Mouse (Mus musculus): ENCODE results near the gene Exoc3l. TPM values are rescaled to one million over a fixed set of nuclear protein-coding genes. Genes with fewer than 3 reads are reported as not detected.
A peak's percentile ranks its signal among the peaks of the same experiment; 100 is the strongest.

The Exoc3l gene
- polyA plus RNA-seq, 1 experiment from 2014 or later, result 8.3 TPM

DNA sequence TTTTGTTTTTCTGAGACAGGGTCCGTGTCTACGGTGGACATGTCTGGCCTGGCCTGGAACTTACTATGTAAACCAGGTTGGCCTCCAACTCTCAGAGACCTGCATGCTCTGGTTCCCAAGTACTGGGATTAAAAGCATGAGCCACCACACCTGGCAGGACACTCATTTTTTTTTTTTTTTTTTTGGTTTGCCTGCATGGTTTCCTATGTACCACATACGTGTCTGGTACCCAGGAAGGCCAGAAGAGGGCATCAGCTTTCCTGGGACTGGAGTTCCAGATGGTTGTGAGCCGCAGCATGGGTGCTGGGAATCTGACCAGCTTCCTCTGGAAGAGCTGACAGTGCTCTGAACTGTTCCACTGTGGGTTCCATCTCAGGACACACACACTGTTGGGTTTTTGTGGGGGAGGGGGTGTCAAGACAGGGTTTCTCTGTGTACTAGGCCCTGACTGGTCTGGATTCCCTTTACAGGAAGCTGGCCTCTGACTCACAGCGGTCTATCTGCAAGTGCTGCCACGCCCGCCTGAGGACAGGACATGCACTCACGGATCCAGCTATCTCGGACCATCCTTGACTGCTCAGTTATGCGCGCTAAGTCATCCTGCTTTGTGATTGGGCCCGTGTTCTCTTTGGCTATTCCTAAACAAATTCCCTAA is 34.4 kb downstream of the Exoc3l start:
- Histone ChIP-seq H3K27ac (ENCODE audit: low read depth, low read length) (no peak overlapping the region), H3K9ac (ENCODE audit: low read length) (no peak overlapping the region), H3K9me3 (replicated peaks; ENCODE audit: control insufficient read depth, low read length) (no peaks in the 10 kb centered on the region), H3K4me1 (ENCODE audit: control insufficient read depth, insufficient read depth, low read length) (peaks cover 8% of the 10 kb centered on the region; the same call in 1 of the 2 replicates), H3K36me3 (ENCODE audit: control insufficient read depth, insufficient read depth, low read length) (no peaks in the 10 kb centered on the region), H3K27me3 (replicated peaks; ENCODE audit: control insufficient read depth, insufficient read depth, low read length) (peaks cover 77% of the 10 kb centered on the region), H3K4me3 (ENCODE audit: low read depth, low read length) (no peak overlapping the region), H3K4me2 (ENCODE audit: low read length) (no peak overlapping the region)
- DNase-seq (ENCODE audit: low spot score) (no peak), ATAC-seq (no peak)
- WGBS, result 83% methylated on average over 12 of the region's 12 CpGs

DNA sequence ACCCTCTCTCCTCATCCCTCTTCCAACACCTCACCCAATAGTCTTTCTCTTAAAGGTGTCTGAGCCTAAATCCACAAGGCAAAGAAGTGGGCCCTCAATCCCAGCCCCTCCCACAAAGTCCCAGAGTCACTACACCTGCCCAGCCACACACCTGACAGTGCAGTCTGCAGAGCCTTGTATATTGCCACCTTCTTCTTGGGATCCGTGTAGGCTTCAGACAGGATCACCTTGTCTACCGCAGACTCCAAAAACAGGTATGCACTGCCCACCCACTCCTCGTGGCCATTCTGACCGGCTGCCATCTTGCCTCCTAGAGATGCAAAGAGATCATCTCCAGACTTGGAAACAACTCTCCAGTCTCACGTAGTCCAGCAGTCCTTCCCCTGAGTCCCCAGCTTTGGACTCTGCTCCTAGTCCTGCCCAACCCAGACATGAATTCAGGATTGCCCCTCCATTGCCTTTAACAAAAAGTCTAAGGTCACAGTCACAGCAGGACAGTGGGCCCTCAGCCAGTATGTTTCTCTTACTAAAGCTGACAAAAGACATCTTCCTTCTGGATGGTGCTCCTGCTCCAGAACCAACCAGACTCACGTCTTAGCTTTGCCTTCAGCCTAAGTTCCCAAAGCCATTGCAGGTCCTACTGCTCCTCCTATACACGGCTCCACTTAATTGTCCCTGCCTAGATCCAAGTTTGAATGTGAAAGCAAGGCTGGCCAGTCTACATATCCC is 35.4 kb downstream of the Exoc3l start:
- WGBS, result 64% methylated on average over 7 of the region's 7 CpGs
- H3K4me3 ChIP-seq (ENCODE audit: low read depth, low read length), result no peak overlapping the region
- no peaks in the 10 kb centered on the region for H3K9me3 ChIP-seq (replicated peaks; ENCODE audit: control insufficient read depth, low read length)
- peaks cover 8% of the 10 kb centered on the region; the same call in 1 of the 2 replicates for H3K4me1 ChIP-seq (ENCODE audit: control insufficient read depth, insufficient read depth, low read length)
- ATAC-seq, result no peak
- H3K27me3 ChIP-seq (replicated peaks; ENCODE audit: control insufficient read depth, insufficient read depth, low read length), result peaks cover 68% of the 10 kb centered on the region
- H3K36me3 ChIP-seq (ENCODE audit: control insufficient read depth, insufficient read depth, low read length), result no peaks in the 10 kb centered on the region
- no peak overlapping the region for H3K27ac ChIP-seq (ENCODE audit: low read depth, low read length)
- no peak for DNase-seq (ENCODE audit: low spot score)
- H3K9ac ChIP-seq (ENCODE audit: low read length), result no peak overlapping the region
- H3K4me2 ChIP-seq (ENCODE audit: low read length), result no peak overlapping the region

DNA sequence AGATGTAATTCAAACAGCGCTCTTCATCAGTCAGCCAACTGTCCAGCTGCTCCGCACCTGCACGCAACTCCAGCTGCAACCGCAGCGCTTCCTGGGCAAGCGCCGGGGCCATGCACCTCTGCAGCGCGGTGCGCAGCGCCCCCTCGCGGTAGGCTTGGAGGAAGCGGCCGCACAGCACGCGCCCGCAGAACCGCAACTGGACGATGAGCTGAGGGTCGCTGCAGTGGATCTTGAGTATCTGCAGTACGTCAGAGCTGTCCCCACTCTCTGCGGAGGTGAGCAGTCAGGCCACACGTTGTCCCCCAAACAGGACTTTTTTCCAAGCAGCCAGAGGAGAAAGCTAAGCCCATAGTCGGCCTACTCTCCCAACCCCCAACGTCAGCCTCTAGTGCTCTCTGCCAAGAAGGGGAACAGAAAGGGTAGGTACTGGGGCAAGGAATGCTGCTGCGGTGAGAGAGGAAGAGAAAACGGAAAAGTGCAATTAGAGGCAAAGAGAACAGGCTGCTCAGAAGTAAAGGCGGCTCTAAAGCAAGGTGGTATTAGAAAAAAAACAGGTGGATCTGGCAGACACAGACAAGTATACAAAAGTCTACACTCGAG is 36.1 kb downstream of the Exoc3l start:
- Histone ChIP-seq H3K9me3 (replicated peaks; ENCODE audit: control insufficient read depth, low read length) (no peaks in the 10 kb centered on the region), H3K4me2 (ENCODE audit: low read length) (peak overlapping the region; percentile 75), H3K4me1 (ENCODE audit: control insufficient read depth, insufficient read depth, low read length) (peaks cover 11% of the 10 kb centered on the region; the same call in 1 of the 2 replicates), H3K27ac (ENCODE audit: low read depth, low read length) (no peak overlapping the region), H3K36me3 (ENCODE audit: control insufficient read depth, insufficient read depth, low read length) (no peaks in the 10 kb centered on the region), H3K4me3 (ENCODE audit: low read depth, low read length) (peak overlapping the region; percentile 34), H3K9ac (ENCODE audit: low read length) (peak overlapping the region; percentile 40), H3K27me3 (replicated peaks; ENCODE audit: control insufficient read depth, insufficient read depth, low read length) (peaks cover 63% of the 10 kb centered on the region)
- WGBS, result 3% methylated on average over 30 of the region's 30 CpGs
- DNase-seq (ENCODE audit: low spot score), result peak; percentile 77
- ATAC-seq, result peak; percentile 56

DNA sequence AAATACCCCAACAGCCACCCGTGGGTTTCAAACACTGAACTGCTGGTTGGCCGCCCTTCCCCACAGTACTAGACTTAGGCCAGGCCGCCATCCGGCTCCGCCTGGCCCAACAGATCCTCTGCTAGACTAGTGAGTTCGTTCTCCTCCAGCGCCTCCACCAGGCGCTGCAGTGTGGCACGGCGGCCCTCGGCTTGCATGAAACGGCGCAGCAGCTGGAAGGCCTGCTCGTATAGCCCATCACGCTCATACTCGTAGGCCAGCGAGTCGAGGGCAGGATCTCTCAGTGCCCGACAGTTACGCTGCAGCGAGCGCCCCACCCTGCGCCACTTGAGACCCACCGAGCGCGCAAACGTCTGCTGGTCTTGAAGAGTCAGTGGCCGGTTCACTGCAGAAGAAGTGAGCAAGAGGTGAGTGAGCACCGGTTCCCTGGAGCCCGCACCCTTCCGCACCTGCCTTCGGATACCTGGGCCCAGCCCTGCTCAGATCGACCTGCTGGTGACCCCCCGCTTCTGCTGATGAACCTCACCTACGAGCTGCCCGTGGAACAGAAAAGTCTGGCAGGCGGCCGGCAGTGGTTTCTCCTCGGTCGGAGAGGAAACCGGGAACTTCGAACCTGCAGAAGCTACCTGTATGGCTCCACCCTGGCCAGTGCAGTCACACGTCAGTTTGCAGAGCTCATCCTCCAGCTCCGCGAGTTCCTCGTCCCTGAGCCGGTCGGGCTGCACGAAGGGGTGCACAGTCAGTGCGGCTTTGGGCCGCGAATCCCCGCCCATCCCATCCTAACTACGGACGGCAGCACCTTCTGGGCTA is 36.8 kb downstream of the Exoc3l start:
- 2% methylated on average over 55 of the region's 55 CpGs for WGBS
- Histone ChIP-seq H3K4me2 (ENCODE audit: low read length) (peak overlapping the region; percentile 75), H3K27me3 (replicated peaks; ENCODE audit: control insufficient read depth, insufficient read depth, low read length) (peaks cover 59% of the 10 kb centered on the region), H3K9ac (ENCODE audit: low read length) (peak overlapping the region; percentile 40), H3K27ac (ENCODE audit: low read depth, low read length) (no peak overlapping the region), H3K4me3 (ENCODE audit: low read depth, low read length) (peak overlapping the region; percentile 34), H3K36me3 (ENCODE audit: control insufficient read depth, insufficient read depth, low read length) (no peaks in the 10 kb centered on the region), H3K9me3 (replicated peaks; ENCODE audit: control insufficient read depth, low read length) (no peaks in the 10 kb centered on the region), H3K4me1 (ENCODE audit: control insufficient read depth, insufficient read depth, low read length) (peaks cover 10% of the 10 kb centered on the region; the same call in 1 of the 2 replicates)
- DNase-seq (ENCODE audit: low spot score) (peak; percentile 62), ATAC-seq (peak; percentile 36)

DNA sequence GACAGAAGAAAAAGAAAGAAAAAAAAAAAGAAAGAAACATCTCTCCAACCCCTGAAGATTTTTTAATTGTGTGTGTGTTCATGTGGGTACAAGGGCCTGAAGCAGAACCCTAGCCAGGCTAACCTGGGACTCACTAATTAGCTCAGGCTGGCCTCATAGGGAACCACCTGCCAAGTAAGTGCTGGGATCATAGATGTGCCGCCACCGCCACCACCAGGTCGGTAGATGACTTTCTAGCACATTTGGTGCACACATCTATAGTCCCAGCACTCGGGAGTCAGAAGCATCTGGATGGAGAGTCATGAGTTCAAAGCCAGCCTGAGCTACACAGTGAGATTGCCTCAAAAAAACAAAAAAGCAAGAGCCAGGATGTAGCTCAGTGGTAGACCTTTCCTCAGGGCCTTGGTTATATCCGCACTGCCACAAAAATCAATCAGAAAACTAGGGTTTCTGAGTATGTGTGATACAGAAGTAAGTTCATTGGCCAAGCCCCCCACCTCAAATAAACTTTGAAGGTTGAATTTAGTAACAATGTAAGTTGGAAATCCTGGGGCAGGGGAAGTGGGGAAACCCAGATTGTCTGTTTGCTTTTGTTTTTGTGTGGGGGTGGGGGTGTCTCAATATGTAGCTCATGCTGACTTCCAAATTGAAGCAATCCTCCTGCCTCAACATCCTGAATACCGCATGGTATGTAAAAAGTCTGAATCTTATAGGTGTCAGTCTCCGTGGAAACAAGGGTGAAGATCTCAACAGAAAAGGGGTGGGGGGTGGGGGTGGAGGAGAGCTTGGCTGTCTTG is 38.4 kb downstream of the Exoc3l start:
- no peak overlapping the region for H3K27ac ChIP-seq (ENCODE audit: low read depth, low read length)
- H3K4me2 ChIP-seq (ENCODE audit: low read length), result no peak overlapping the region
- H3K4me3 ChIP-seq (ENCODE audit: low read depth, low read length), result no peak overlapping the region
- peaks cover 48% of the 10 kb centered on the region for H3K27me3 ChIP-seq (replicated peaks; ENCODE audit: control insufficient read depth, insufficient read depth, low read length)
- H3K4me1 ChIP-seq (ENCODE audit: control insufficient read depth, insufficient read depth, low read length), result peaks cover 10% of the 10 kb centered on the region; the same call in 1 of the 2 replicates
- 68% methylated on average over 7 of the region's 7 CpGs for WGBS
- no peak for DNase-seq (ENCODE audit: low spot score)
- no peaks in the 10 kb centered on the region for H3K36me3 ChIP-seq (ENCODE audit: control insufficient read depth, insufficient read depth, low read length)
- ATAC-seq, result no peak
- H3K9ac ChIP-seq (ENCODE audit: low read length), result no peak overlapping the region
- no peaks in the 10 kb centered on the region for H3K9me3 ChIP-seq (replicated peaks; ENCODE audit: control insufficient read depth, low read length)

DNA sequence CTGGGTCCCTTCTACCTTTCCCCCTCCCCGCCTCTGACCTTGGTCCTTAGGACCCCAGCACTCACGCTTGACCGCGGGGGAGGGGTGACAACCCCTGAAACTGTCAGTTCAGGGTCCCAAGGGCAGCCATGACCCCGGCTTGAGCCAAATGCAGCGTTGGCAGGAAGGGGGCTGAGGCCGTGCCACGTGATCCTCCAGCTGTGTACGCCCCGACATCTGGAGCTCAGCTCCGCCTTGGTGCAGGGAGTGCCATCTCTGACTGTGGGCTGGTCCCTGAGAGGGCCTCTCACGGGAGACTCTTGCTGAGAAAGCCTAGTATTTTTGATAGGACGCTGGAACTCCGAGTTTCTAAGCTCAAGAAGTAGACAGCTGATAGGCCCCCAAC is 40.9 kb downstream of the Exoc3l start, which contains the start of gene B3gnt9:
Gene B3gnt9, minus strand, starts transcription at position 188 of the 385 bp plus-strand sequence.
- DNase-seq (ENCODE audit: low spot score), result no peak
- Histone ChIP-seq H3K4me2 (ENCODE audit: low read length) (peak within 1 kb of the TSS; percentile 99), H3K27me3 (replicated peaks; ENCODE audit: control insufficient read depth, insufficient read depth, low read length) (peaks cover 31% of the 10 kb centered on the region), H3K9me3 (replicated peaks; ENCODE audit: control insufficient read depth, low read length) (no peaks in the 10 kb centered on the region), H3K27ac (ENCODE audit: low read depth, low read length) (no peak within 1 kb of the TSS), H3K9ac (ENCODE audit: low read length) (peak within 1 kb of the TSS; percentile 66), H3K4me3 (ENCODE audit: low read depth, low read length) (peak within 1 kb of the TSS; percentile 52), H3K36me3 (ENCODE audit: control insufficient read depth, insufficient read depth, low read length) (peaks cover 24% of the 10 kb centered on the region), H3K4me1 (ENCODE audit: control insufficient read depth, insufficient read depth, low read length) (peaks cover 10% of the 10 kb centered on the region; the same call in 1 of the 2 replicates)
- ATAC-seq, result no peak; the same call in 1 of the 2 replicates
- 4% methylated on average over 14 of the region's 14 CpGs for WGBS

DNA sequence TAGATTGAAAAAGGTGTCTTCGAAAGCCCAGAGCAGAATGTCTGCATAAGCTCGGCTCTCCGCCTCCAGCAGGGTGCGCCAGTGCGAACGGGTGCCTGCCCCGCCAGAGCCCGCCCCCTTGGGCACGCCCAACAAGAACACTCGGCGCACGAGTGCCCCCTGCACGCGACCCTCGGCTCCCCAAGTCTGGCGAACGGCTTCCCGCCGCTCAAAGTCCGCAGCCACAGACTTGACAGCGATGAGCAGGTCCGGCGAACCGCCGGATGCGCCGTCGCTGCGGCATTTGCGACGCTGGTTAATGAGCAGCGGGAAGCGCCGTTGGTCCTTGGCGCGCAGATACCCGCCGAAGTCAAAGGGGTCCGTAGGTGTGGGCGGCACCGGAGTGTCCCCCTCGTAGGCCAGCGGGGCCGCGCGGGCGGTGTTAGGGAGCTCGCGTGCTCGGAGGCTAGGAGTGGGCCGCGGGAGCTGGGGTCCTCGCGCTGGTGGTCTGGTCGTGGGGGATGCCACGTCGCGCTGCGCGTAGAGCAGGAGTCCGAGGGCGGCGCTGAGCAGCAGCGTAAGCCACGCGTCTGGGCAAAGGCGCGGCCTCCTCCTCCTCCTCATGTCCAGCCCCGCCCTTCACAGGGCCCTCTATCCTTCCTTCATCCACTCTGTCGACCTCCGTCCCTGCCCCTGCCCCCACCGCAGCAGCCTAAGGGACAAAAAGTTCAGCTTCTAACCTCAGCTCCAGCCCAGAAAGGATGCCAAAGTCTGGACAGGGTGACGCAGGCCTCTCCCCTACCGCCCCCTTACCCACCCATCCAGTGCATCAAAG is 41.5 kb downstream of the Exoc3l start:
- H3K27ac ChIP-seq (ENCODE audit: low read depth, low read length), result no peak overlapping the region
- H3K9me3 ChIP-seq (replicated peaks; ENCODE audit: control insufficient read depth, low read length), result no peaks in the 10 kb centered on the region
- peak overlapping the region; percentile 52 for H3K4me3 ChIP-seq (ENCODE audit: low read depth, low read length)
- H3K36me3 ChIP-seq (ENCODE audit: control insufficient read depth, insufficient read depth, low read length), result peaks cover 30% of the 10 kb centered on the region
- peak; percentile 91 for DNase-seq (ENCODE audit: low spot score)
- ATAC-seq, result peak; percentile 86
- H3K27me3 ChIP-seq (replicated peaks; ENCODE audit: control insufficient read depth, insufficient read depth, low read length), result peaks cover 25% of the 10 kb centered on the region
- peaks cover 8% of the 10 kb centered on the region; the same call in 1 of the 2 replicates for H3K4me1 ChIP-seq (ENCODE audit: control insufficient read depth, insufficient read depth, low read length)
- peak overlapping the region; percentile 99 for H3K4me2 ChIP-seq (ENCODE audit: low read length)
- H3K9ac ChIP-seq (ENCODE audit: low read length), result peak overlapping the region; percentile 66
- WGBS, result under 1% methylated on average over 73 of the region's 74 CpGs
